Mouse (Mus musculus) cortical plate, adult 2 months (tissue): ENCODE measurements around the gene Gabpb2.

Experiments used
- CTCF ChIP-seq: fragments of 200-500 bp; IDR thresholded peaks from 2 replicates; pipeline ENCODE4 v1.5.1; 2011; ENCODE audit warnings: mild to moderate bottlenecking, control low read depth, low read length; ENCODE audit not compliant: insufficient read depth; ENCODE audit errors: extremely low read depth
- POLR2A ChIP-seq: fragments of 200-500 bp; IDR thresholded peaks from 2 replicates; pipeline ENCODE4 v1.6.1; 2011; ENCODE audit warnings: mild to moderate bottlenecking, low read length, control low read depth; ENCODE audit not compliant: insufficient read depth; ENCODE audit errors: extremely low read depth

GRCm38 (mm10) chr3:95147924-95148323, 69.8 kb downstream of the Gabpb2 start:
- TF ChIP-seq CTCF (no peak), POLR2A (no peak)
